Mouse (Mus musculus) right cerebral cortex, adult 2 months (tissue): Measurements from ENCODE around the gene Angptl8.
"Not testable (repeated sequence)": the region's sequence is repeated elsewhere in the genome, so short reads cannot be mapped to it uniquely, and the experiment has no call there.

Source experiments
- DNase-seq, 2 experiments: peaks; one replicate each; pipeline ENCODE4 v3.0.0; 2021 to 2022; ENCODE audit warnings: low spot score in 2 of 2

Angptl8 gene

GRCm38 (mm10) chr9:21835258-21835912 is at the start of gene Angptl8:
Gene Angptl8 (plus strand): TSS chr9:21835510.
- DNase-seq = no peak

GRCm38 (mm10) chr9:21786309-21786708 is 49.0 kb upstream of the Angptl8 start:
- not testable (repeated sequence) for DNase-seq

- DNase-seq = peak; percentile 40 to 63
These were observed 48.4 kb upstream of the Angptl8 start for GRCm38 (mm10) chr9:21786906-21787305.

GRCm38 (mm10) chr9:21787654-21788053 is 47.7 kb upstream of the Angptl8 start:
- no peak for DNase-seq

GRCm38 (mm10) chr9:21788234-21788633 is 47.1 kb upstream of the Angptl8 start:
- DNase-seq = no peak

DNA sequence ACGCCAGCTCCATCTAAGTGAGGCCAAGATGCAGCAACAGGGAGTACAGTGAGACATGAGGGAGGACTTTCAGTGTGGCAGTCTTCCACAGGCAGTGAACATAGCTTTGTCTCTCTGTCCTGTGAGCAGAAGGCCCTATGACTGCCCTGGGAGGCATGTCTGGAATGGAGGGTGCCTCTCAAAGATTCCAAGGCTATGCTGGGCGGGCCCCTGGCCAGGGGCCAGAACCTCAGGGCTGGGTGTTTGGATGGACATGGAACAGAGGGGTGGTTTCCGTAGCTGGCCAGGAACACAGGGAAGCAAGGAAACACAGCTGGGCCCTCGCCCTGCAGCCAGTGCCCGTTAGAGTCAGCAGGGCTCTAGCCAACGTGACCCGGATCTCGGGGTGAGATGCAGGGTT is 43.4 kb upstream of the Angptl8 start:
- no peak for DNase-seq

GRCm38 (mm10) chr9:21792644-21793043 is 42.7 kb upstream of the Angptl8 start:
- DNase-seq = peak; percentile 56 to 57

- not testable (repeated sequence) for DNase-seq
These were observed 41.8 kb upstream of the Angptl8 start for GRCm38 (mm10) chr9:21793507-21793906.

- no peak for DNase-seq
These were observed 40.9 kb upstream of the Angptl8 start for GRCm38 (mm10) chr9:21794344-21794834.

DNA sequence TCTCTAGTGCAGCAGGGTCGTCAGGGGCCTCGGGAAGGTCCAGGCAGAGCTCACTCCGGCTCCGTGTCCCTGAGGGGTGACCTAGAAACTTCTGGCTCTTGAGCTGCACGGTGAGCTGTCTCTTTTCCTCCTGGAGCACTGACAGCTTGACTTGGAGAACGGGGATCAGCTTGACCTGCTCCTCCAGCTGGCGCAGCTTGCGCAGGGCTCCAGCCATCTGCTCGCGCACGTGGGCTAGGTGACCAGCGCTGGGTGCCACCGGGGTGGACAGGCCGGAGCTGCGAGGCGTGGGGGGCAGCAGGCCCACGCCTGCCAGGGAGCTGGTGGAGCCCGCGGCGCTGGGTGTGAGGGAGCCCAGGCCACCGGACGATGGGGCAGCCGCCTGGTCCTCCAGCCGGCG is 40.4 kb upstream of the Angptl8 start:
- DNase-seq = no peak

- DNase-seq = no peak
These were observed 39.7 kb upstream of the Angptl8 start for GRCm38 (mm10) chr9:21795579-21795978.

GRCm38 (mm10) chr9:21796259-21796658 is 39.1 kb upstream of the Angptl8 start:
- no peak for DNase-seq

DNA sequence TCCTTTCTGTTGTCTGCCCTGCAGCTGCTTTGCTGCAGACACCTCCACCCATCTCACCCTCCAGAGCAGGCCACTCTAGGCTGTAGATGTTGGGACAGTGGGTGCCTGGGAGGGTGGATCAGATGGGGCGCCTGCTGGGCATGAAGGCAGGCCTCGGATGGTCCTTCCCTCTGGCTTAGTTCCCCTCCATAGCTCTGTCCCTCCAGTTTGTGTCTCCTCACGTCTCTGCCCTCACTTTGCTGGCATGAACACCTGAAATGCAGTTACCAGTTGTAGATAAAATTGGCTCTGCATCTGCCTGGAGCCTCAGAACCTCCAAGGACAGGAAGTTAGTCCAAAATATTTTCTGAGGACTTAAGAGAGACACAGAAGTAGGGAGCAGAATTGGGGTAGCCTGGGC is 38.4 kb upstream of the Angptl8 start:
- no peak for DNase-seq

- no peak for DNase-seq
These were observed 37.4 kb upstream of the Angptl8 start for GRCm38 (mm10) chr9:21797921-21798344.

GRCm38 (mm10) chr9:21798345-21799009 is 36.8 kb upstream of the Angptl8 start, which contains the start of gene Kank2:
Gene Kank2 (minus strand): TSS chr9:21798744.
- peak; percentile 40 to 67 for DNase-seq

DNA sequence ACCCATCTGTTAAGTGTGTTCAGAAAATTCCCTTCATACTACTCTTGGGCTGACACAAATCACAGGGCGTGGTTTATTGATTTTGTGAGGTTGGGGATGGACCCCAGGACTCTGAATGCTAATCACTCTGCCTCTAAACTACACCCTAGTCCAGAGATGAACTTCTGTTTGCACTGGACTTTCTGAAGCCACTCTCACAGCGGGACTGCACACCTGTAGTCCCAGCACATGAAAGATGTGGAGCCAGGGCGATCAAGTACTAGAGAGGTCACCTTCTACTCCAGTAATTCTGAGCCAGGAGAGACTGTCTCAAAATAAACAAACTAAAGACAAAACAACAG is 36.3 kb upstream of the Angptl8 start:
- no peak for DNase-seq

- no peak for DNase-seq
These were observed 34.2 kb upstream of the Angptl8 start for GRCm38 (mm10) chr9:21801121-21801520.

DNA sequence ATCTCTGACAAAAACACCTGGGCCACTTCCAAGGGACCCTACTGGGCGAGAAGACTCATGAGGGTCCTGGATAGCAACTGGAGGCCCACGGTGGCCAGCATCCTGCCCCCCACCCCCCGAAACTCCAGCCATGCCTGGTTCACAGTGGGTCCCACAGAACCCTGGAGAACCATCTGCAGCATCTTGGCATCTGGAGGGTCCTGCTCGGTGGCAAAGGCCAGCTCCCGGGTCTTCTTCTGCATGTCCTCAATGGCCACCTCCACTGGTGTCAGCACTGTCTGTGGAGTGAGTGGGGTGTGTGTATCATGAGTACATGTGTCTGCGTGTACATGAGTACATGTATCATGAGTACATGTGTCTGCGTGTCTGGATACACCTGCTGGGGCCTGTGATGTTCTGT is 33.7 kb upstream of the Angptl8 start:
- DNase-seq = no peak

DNA sequence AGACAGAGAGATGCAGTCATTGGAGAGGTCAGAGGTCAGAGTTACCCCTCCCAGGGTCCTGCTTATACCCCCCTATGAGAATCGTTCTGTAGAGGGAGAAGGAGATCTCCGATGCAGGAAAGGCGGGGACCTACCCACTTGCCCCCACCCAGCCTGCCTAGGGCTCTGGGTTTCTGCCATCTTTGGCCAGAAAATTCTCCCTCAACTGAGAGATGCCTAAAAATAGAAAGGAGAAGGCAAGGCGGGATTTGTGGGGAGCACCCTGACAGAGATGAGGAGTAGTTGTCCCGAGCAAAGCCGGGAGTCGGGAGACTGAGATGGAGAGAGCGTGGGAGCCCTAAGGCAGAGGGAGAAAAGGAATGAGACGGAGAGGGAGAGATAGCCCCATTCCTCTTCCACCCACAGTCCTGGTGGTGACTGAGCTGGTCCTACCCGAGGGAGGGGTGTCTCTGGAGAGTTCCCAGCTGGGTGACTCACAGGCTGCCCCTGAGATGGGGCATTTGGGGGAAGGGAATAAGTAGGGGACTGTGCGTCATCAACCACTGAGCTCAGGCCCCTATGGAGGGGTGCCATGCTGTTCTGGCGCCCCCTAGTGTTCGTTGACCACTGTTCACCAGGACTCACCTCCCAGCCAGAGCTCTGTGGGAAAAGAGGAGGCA is 31.2 kb upstream of the Angptl8 start:
- DNase-seq = peak; percentile 82 to 87

GRCm38 (mm10) chr9:21806363-21806762 is 28.9 kb upstream of the Angptl8 start:
- DNase-seq = no peak

- DNase-seq = peak; percentile 8 to 28
These were observed 28.3 kb upstream of the Angptl8 start for GRCm38 (mm10) chr9:21806976-21807375.

DNA sequence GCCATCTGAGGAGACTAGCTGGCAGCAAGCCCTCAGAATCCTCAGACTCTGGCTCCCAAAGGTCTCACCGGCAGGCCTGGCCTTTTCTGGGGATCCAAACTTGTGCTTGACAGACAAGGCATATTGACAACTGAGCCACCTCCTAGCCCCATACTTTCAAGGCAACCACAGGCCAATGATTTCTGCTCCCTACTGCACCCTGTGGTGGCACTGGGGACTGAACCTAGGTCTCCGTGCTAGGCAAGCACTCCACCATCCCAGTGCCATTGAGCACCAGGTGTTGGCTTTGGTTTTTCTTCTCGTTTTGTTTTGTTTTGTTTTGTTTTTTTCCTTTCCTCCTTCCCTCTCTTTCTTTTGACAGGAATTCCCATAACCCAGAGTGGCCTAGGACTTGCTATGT is 26.7 kb upstream of the Angptl8 start:
- no peak for DNase-seq

- DNase-seq = no peak
These were observed 24.1 kb upstream of the Angptl8 start for GRCm38 (mm10) chr9:21811170-21811569.
